Mouse (Mus musculus) forebrain, embryonic 16.5 days (tissue): ENCODE measurements at regions not wholly inside any gene's neighbourhood (a gene's known extent, or its start where the extent isn't known, plus 50 kb on each side); places are given as distances from the start of the nearest gene placed in this dataset.

ENCODE experiments used
- ATAC-seq: fragments of 200-750 bp; cut with Nextera tagmentation; 2 replicates; pipeline ENCODE4 v1.8.0; 2017; ENCODE audit warnings: mild to moderate bottlenecking, moderate library complexity
- H3K27ac ChIP-seq: fragments of 300-500 bp; sonication (generic); 2 replicates; pipeline ENCODE4 v1.5.1; 2014; ENCODE audit warnings: low read length, control low read depth
- H3K27me3 ChIP-seq: fragments of 300-500 bp; sonication (generic); replicated peaks from 2 replicates; pipeline ENCODE4 v1.6.1; 2014; ENCODE audit warnings: low read length; ENCODE audit not compliant: control insufficient read depth, insufficient read depth
- H3K36me3 ChIP-seq: fragments of 300-500 bp; sonication (generic); 2 replicates; pipeline ENCODE4 v1.6.1; 2014; ENCODE audit not compliant: control insufficient read depth, insufficient read depth
- H3K4me1 ChIP-seq: fragments of 300-500 bp; sonication (generic); replicated peaks from 2 replicates; pipeline ENCODE4 v1.6.1; 2014; ENCODE audit warnings: low read length; ENCODE audit not compliant: control insufficient read depth, insufficient read depth
- H3K4me2 ChIP-seq: fragments of 300-500 bp; sonication (generic); 2 replicates; pipeline ENCODE4 v1.6.1; 2014; ENCODE audit warnings: mild to moderate bottlenecking, low read length, control low read depth
- H3K4me3 ChIP-seq: fragments of 300-500 bp; sonication (generic); replicated peaks from 2 replicates; pipeline ENCODE4 v1.5.1; 2014; ENCODE audit warnings: mild to moderate bottlenecking, low read length, control low read depth
- H3K9ac ChIP-seq: fragments of 300-500 bp; sonication (generic); replicated peaks from 2 replicates; pipeline ENCODE4 v1.6.1; 2014; ENCODE audit warnings: low read depth, low read length, control low read depth
- H3K9me3 ChIP-seq: fragments of 300-500 bp; sonication (generic); 2 replicates; pipeline ENCODE4 v1.6.1; 2016; ENCODE audit warnings: low read length; ENCODE audit not compliant: control insufficient read depth
- WGBS: fragments of 180-500 bp; shearing (Covaris S2); extraction: QIAGEN DNeasy Blood & Tissue Kit; methylation state at CpG from one replicate; pipeline ENCODE4 v1.1.7; 2014; 5-methylcytosine and 5-hydroxymethylcytosine counted together

- ATAC-seq, result peak; percentile 92
- Histone ChIP-seq H3K9me3 (no peaks in the 10 kb centered on the region), H3K4me1 (0 out of 2 replicates have a peak, but pooled peaks cover 3% of the 10 kb centered on the region), H3K4me3 (no peak overlapping the region), H3K27ac (no peak overlapping the region), H3K9ac (no peak overlapping the region), H3K4me2 (no peak overlapping the region), H3K27me3 (no peaks in the 10 kb centered on the region), H3K36me3 (no peaks in the 10 kb centered on the region)
- 49% methylated on average over 2 of the region's 2 CpGs for WGBS
These were observed 430.3 kb upstream of the Steap1 start for GRCm38 (mm10) chr5:6179466-6179865.

GRCm38 (mm10) chr5:6167983-6168382 is 418.9 kb upstream of the Steap1 start:
- Histone ChIP-seq H3K4me2 (no peak overlapping the region), H3K36me3 (no peaks in the 10 kb centered on the region), H3K9me3 (no peaks in the 10 kb centered on the region), H3K9ac (no peak overlapping the region), H3K4me1 (peaks cover 4% of the 10 kb centered on the region; the same call in 1 of the 2 replicates), H3K27me3 (no peaks in the 10 kb centered on the region), H3K27ac (no peak overlapping the region), H3K4me3 (no peak overlapping the region)
- ATAC-seq, result peak; percentile 86
- WGBS, result 34% methylated on average over 2 of the region's 2 CpGs

- 21% methylated on average over 1 of the region's 1 CpGs for WGBS
- Histone ChIP-seq H3K4me1 (peaks cover 4% of the 10 kb centered on the region; the same call in 1 of the 2 replicates), H3K4me3 (no peak overlapping the region), H3K36me3 (no peaks in the 10 kb centered on the region), H3K4me2 (no peak overlapping the region), H3K9ac (no peak overlapping the region), H3K27me3 (no peaks in the 10 kb centered on the region), H3K27ac (no peak overlapping the region), H3K9me3 (no peaks in the 10 kb centered on the region)
- ATAC-seq, result peak; percentile 84
These were observed 418.4 kb upstream of the Steap1 start for GRCm38 (mm10) chr5:6167576-6167975.
